Mouse (Mus musculus) neutrophil, adult 59 days (primary cell): Measurements from ENCODE around the gene Sesn2. TPM values are rescaled to one million over a fixed set of nuclear protein-coding genes. Genes with fewer than 3 reads are reported as not detected.

Experiments
- total RNA-seq, 2 experiments: library from RNA; stranded (reverse); gene quantifications; 1 replicate in 1 of 2; 2 replicates in 1 of 2; pipeline ENCODE4 v1.2.4; 2023

Sesn2 gene
- 10 to 100 TPM; 45.0 to 47.2 TPM for total RNA-seq

DNA sequence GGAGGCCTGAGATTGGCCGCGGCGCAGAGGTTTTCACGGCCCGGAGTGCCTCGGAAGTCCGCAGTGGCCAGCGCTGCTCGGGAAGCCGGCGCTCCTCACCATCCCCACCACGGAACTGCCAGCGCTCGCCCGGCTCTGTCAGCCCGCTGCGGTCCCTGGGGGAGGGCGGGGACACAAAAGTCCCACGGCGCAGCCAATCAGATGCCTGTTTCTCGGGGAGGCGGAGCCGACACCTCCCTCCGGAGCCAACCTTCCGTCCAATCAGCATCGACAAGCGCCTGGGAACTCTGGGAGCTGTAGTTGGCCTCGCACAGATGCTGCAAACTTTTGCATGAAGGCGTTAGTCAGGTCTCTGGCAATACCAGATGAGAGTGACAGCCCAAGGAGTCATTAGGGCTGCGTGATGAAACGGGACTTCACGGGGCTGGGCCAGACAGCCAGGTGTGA is at the start of gene Sesn2:
Sesn2 (minus strand) TSS at position 150 of the 447 bp plus-strand sequence.

DNA sequence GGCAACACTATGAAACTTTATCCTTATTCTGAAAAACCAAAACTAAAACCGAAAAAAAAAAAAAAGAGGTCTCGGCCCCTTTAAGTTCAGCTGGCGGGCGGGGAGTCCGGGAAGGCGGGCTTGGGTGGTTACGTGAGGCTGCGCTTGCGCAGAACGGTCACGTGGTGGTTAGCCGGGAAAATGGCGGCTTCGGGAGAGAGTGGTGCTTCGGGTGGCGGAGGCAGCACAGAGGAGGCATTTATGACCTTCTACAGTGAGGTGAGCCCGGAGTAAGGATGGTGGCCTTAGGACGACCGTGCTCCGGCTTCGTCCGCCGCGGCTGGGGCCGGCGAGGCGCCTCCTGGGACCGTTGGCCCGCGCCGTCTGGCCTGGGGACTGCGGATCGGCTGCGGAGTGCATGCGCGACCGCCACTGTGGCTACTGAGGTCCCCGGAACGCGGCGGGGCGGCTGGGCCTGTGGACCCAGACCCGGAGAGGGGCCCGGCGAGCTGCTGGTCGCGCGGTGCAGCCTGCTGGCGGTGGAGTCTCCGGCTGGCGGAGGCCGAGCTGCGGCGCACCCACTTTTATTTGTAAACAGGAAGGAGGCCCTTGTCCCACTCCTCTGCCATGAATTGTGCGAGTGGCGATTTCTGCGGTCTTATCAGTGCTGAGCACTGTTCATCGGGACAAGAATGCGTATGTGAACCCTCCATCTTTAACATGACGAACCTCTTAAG is 25.3 kb upstream of the Sesn2 start, which contains the start of gene Dnajc8:
Dnajc8 (plus strand) TSS at position 145 of the 716 bp plus-strand sequence.

DNA sequence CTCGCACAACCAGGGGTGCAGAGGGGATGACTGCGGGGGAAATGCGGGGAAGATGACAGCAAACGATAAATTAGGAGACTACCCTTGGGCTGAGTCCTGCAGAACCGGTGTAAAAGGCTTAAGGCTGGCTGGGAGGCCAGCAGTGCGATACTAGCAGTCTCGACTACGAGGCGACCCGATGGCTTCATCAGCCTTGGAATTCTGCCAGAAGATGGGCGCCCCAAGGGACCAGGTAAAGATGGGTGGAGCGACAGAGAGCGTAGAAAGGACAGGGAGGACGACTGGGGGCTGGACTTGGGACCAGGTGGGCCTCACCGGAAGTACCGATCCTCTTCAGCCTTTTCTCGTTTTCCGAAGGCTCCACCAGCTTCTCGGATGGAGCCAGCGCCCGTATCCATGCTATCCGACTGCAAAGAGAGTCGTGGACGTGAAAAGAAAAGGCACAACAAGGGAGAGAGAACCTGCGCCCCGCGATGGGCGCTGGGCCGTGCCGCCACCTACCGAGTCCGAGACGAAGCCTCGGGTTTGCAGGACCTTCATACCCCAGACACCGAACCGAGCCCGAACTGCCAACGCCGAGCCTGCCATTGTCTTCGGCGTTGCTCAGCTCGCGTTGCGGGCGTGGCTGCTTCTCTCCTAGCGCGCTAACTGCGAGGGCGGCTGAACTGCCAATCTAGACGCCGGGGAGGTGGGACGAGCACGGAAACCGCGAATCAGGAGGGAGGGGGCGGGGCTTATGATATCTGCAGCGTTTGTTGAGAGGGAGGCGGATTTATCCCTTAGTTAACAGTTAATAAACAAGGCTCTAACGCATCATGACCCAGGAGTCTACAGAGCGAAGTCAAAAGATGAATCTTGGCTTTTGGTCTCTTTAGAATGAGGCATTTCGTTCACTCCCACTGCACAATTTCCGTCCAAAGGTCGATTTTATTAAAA is 22.9 kb upstream of the Sesn2 start, which contains the start of gene Atpif1:
Atpif1 (minus strand) TSS at position 679 of the 936 bp plus-strand sequence.

DNA sequence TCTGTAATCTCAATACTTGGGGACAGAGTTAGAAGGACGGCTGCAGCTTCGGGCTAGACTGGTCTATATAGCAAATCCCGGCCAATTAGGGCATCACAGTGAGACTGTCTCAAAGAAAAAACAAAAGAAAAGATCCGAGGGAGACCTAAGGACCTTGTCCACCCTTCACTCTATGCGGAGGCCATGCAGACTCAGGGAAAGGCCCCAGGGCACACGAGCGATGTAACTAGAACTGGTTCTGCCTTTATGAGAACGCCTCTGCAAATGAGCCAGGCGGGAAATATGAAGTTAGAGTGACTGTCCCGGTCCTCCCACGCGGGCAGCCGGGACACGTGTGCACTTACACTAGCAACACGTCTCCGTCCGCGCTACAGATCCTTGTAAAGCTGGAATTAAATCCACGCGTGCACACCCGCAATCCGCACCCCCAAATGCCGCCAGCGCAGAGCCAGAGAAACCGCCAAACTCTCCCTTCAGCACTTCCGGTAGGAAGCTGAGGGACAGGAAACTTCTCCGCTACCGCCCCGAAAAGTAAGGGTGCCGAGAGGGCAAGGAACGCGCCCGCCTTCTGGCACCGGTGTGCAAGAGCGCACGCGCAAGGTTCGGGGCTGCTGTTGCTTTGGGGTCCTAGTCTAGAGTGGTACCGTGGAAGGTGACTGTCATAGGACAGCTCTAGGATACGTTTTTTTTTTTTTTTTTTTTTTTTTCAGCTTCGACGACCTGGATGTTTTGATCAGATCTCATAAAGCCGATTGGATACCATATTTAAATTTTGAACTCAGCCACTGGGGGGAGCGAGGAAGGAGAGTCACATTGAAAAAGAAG is 46.7 kb downstream of the Sesn2 start, which contains the start of gene Med18:
Med18 (minus strand) TSS at position 492 of the 825 bp plus-strand sequence.

Other genes starting within 250 kb of the Sesn2 start
- 10 to 100 TPM; 32.2 to 39.5 TPM for gene Gmeb1, start 248.9 kb downstream of the Sesn2 start, total RNA-seq
- 10 to 100 TPM; 30.4 to 35.6 TPM for gene Taf12, start 236.1 kb downstream of the Sesn2 start, total RNA-seq
- under 1 TPM in 1 of 2 experiments, not detected in 1; 0.53 TPM for gene Rab42, start 207.1 kb downstream of the Sesn2 start, total RNA-seq
- gene Trnau1ap, start 181.0 kb downstream of the Sesn2 start, total RNA-seq: 10 to 100 TPM; 12.6 to 15.6 TPM
- 10 to 100 TPM; 23.5 to 27.1 TPM for gene Rcc1, start 156.9 kb downstream of the Sesn2 start, total RNA-seq
- 10 to 100 TPM; 20.9 to 24.7 TPM for gene Phactr4, start 88.0 kb downstream of the Sesn2 start, total RNA-seq
- 1 to 10 TPM; 7.8 to 9.7 TPM for gene Med18, start 46.6 kb downstream of the Sesn2 start, total RNA-seq
- 100 to 1,000 TPM; 131 to 153 TPM for gene Atpif1, start 23.2 kb upstream of the Sesn2 start, total RNA-seq
- 10 to 100 TPM; 61.6 to 68.9 TPM for gene Dnajc8, start 25.0 kb upstream of the Sesn2 start, total RNA-seq
- gene Ptafr, start 53.6 kb upstream of the Sesn2 start, total RNA-seq: 10 to 100 TPM; 65.2 to 68.0 TPM
- 10 to 100 TPM; 32.2 to 36.1 TPM for gene Eya3, start 128.5 kb upstream of the Sesn2 start, total RNA-seq
- gene Xkr8, start 222.0 kb upstream of the Sesn2 start, total RNA-seq: 1 to 10 TPM; 3.1 to 4.8 TPM
- gene Smpdl3b, start 246.8 kb upstream of the Sesn2 start, total RNA-seq: 1 to 10 TPM; 1.7 to 2.5 TPM